In genomic region chr11:55469923-55470691, GRCm38 (mm10) we compare ENCODE assay signal across 8 mouse cellular contexts. TPM values are rescaled to one million over a fixed set of nuclear protein-coding genes. Genes with fewer than 3 reads are reported as not detected.
DNase-seq lines count a peak whose midpoint lies in the region; ATAC-seq and TF ChIP-seq lines count a peak whose summit lies in the region.

No protein-coding gene starts in this region.

- 1% methylated on average over 46 of the region's 46 CpGs for WGBS in hindbrain, embryonic 15.5 days
- under 1% methylated on average over 46 of the region's 46 CpGs for WGBS in liver, embryonic 12.5 days (ENCODE audit: insufficient replicate concordance)

- no peaks in the 10 kb centered on the region for H3K27me3 ChIP-seq in ES-Bruce4 (ENCODE audit: control insufficient read depth, insufficient read depth, low read length, poor library complexity, severe bottlenecking)
- H3K27me3 ChIP-seq in hindbrain, embryonic 15.5 days = no peaks in the 10 kb centered on the region
- H3K27me3 ChIP-seq in liver, embryonic 12.5 days (replicated peaks) = no peaks in the 10 kb centered on the region

- peak overlapping the region; percentile 65 for H3K4me2 ChIP-seq in hindbrain, embryonic 15.5 days
- H3K4me2 ChIP-seq in liver, embryonic 12.5 days = peak overlapping the region; percentile 77

- H3K4me3 ChIP-seq in ES-Bruce4 (ENCODE audit: low read depth, low read length) = peak overlapping the region; percentile 98
- peak overlapping the region; percentile 77 for H3K4me3 ChIP-seq in hindbrain, embryonic 15.5 days
- H3K4me3 ChIP-seq in liver, embryonic 12.5 days = peak overlapping the region; percentile 77

- H3K9ac ChIP-seq in ES-Bruce4 (ENCODE audit: low read depth, poor library complexity, severe bottlenecking) = peak overlapping the region; percentile 96
- peak overlapping the region; percentile 85 for H3K9ac ChIP-seq in hindbrain, embryonic 15.5 days
- peak overlapping the region; percentile 90 for H3K9ac ChIP-seq in liver, embryonic 12.5 days

- no peak; the same call in 1 of the 2 replicates for ATAC-seq in hindbrain, embryonic 15.5 days (ENCODE audit: low FRiP score, low read depth)
- ATAC-seq in liver, embryonic 12.5 days = no peak

- no peaks in the 10 kb centered on the region for H3K4me1 ChIP-seq in ES-Bruce4 (ENCODE audit: control insufficient read depth, insufficient read depth, low read length)
- H3K4me1 ChIP-seq in hindbrain, embryonic 15.5 days (replicated peaks) = peaks cover 33% of the 10 kb centered on the region
- H3K4me1 ChIP-seq in liver, embryonic 12.5 days = peaks cover 61% of the 10 kb centered on the region

- H3K9me3 ChIP-seq in ES-Bruce4 (replicated peaks; ENCODE audit: control insufficient read depth, insufficient read depth, low read length, poor library complexity, severe bottlenecking) = no peaks in the 10 kb centered on the region
- H3K9me3 ChIP-seq in hindbrain, embryonic 15.5 days = no peaks in the 10 kb centered on the region
- H3K9me3 ChIP-seq in liver, embryonic 12.5 days (replicated peaks) = no peaks in the 10 kb centered on the region

- no peak for TF ChIP-seq EP300 in ES-Bruce4 (IDR thresholded peaks at IDR 0.05; ENCODE audit: insufficient read depth, low read depth, low read length)

- no peak for TF ChIP-seq CTCF in ES-Bruce4 (IDR thresholded peaks at IDR 0.05; ENCODE audit: low read depth, low read length)

- DNase-seq in kidney, adult 18-20 months = peak; percentile 35
- no peak for DNase-seq in kidney, postnatal 14 days
- peak; percentile 45 for DNase-seq in embryo, embryonic 10.5 days (ENCODE audit: low spot score)
- DNase-seq in spleen, postnatal 10 days (ENCODE audit: low spot score in 2 of 2) = peak; percentile 44 to 51
- DNase-seq in gastrocnemius, adult 8-10 months (ENCODE audit: low spot score in 2 of 2) = no peak

- peak overlapping the region; percentile 14; the same call in 1 of the 2 replicates for H3K27ac ChIP-seq in ES-Bruce4 (ENCODE audit: insufficient read depth, low read length)
- H3K27ac ChIP-seq in hindbrain, embryonic 15.5 days (replicated peaks) = peak overlapping the region; percentile 90
- H3K27ac ChIP-seq in liver, embryonic 12.5 days = peak overlapping the region; percentile 90

- peaks cover 35% of the 10 kb centered on the region for H3K36me3 ChIP-seq in ES-Bruce4 (ENCODE audit: control insufficient read depth, insufficient read depth, low read length, poor library complexity, severe bottlenecking)
- no peaks in the 10 kb centered on the region for H3K36me3 ChIP-seq in hindbrain, embryonic 15.5 days
- peaks cover 41% of the 10 kb centered on the region for H3K36me3 ChIP-seq in liver, embryonic 12.5 days

- no peak for TF ChIP-seq POLR2A in ES-Bruce4 (IDR thresholded peaks at IDR 0.05; ENCODE audit: insufficient read depth, low read length)

RNA-seq across cellular contexts. Expression of gene G3bp1, which starts 0.6 kb away (rescaled TPM):
- polyA plus RNA-seq in ES-Bruce4 (2011; ENCODE audit: insufficient read depth, insufficient read length, low read depth, missing spikeins) = 146 and 147 TPM in 2 replicates
- polyA plus RNA-seq in hindbrain, embryonic 15.5 days (2015; fragmentation: Nextera tagmentation; extraction: Ambion mirVana) = 100 TPM in 2 replicates
- 136 TPM in 2 replicates for polyA plus RNA-seq in liver, embryonic 12.5 days (2016; fragmentation: Nextera tagmentation; extraction: Ambion mirVana)
- 10 to 100 TPM; 57.3 to 63.3 (median 62.0) TPM for total RNA-seq in gastrocnemius, adult 8-10 months (2022)

RNA-seq across cellular contexts. Expression of gene Atox1, which starts 9.1 kb away (rescaled TPM):
- 120 and 142 TPM in 2 replicates for polyA plus RNA-seq in ES-Bruce4 (2011; ENCODE audit: insufficient read depth, insufficient read length, low read depth, missing spikeins)
- polyA plus RNA-seq in hindbrain, embryonic 15.5 days (2015; fragmentation: Nextera tagmentation; extraction: Ambion mirVana) = 275 and 278 TPM in 2 replicates
- polyA plus RNA-seq in liver, embryonic 12.5 days (2016; fragmentation: Nextera tagmentation; extraction: Ambion mirVana) = 203 and 210 TPM in 2 replicates
- total RNA-seq in gastrocnemius, adult 8-10 months (2022) = 10 to 100 TPM; 42.0 to 46.5 (median 45.9) TPM

RNA-seq across cellular contexts. Expression of gene Sparc, which starts 47.1 kb away (rescaled TPM):
- polyA plus RNA-seq in ES-Bruce4 (2011; ENCODE audit: insufficient read depth, insufficient read length, low read depth, missing spikeins) = 344 and 354 TPM in 2 replicates
- 578 and 599 TPM in 2 replicates for polyA plus RNA-seq in hindbrain, embryonic 15.5 days (2015; fragmentation: Nextera tagmentation; extraction: Ambion mirVana)
- polyA plus RNA-seq in liver, embryonic 12.5 days (2016; fragmentation: Nextera tagmentation; extraction: Ambion mirVana) = 167 and 173 TPM in 2 replicates
- 100 to 1,000 TPM in 3 of 4 experiments, 10 to 100 TPM in 1; 94.4 to 242 (median 133) TPM for total RNA-seq in gastrocnemius, adult 8-10 months (2022)

Comparison
In these comparisons a context has a peak if more than half of its experiments do, and no peak if none do; other contexts are left out.
1. DNase-seq: peak in kidney, adult 18-20 months (single experiment), embryo, embryonic 10.5 days (single experiment) and spleen, postnatal 10 days (2 of 2); none in kidney, postnatal 14 days (single experiment) and gastrocnemius, adult 8-10 months (0 of 2).
2. H3K27ac ChIP-seq: peak in every context shown above with its lines; median percentile 90 in hindbrain, embryonic 15.5 days; 90 in liver, embryonic 12.5 days; 14 in ES-Bruce4.
3. Peak in every context shown above with its lines, with median percentiles within 50 percentile points of each other: H3K4me3 ChIP-seq and H3K9ac ChIP-seq.